Mouse (Mus musculus): ENCODE results near the gene Rbm47.

- TF ChIP-seq POLR2A (IDR thresholded peaks at IDR 0.05; ENCODE audit: low read depth, low read length) = no peak
- TF ChIP-seq CTCF (conservative IDR thresholded peaks at IDR 0.05; ENCODE audit: insufficient read depth, insufficient read length, low read depth, low read length) = no peak
Measured at GRCm38 (mm10) chr5:66079358-66080179, 93.3 kb downstream of the Rbm47 start.

Measured in kidney, adult 2 months (tissue).